Mouse (Mus musculus) heart, postnatal 25 days (tissue): Measurements from ENCODE around the gene 4930544G11Rik. TPM values are rescaled to one million over a fixed set of nuclear protein-coding genes. Genes with fewer than 3 reads are reported as not detected.

Source experiments
- DNase-seq: peaks from one replicate; pipeline ENCODE4 v3.0.0; 2022; ENCODE audit warnings: low spot score
- intact Hi-C: fragments of 180-260 bp; cut with DNase I; formaldehyde crosslinking; loops from one replicate; pipeline ENCODE4 v1.15.1; 2025
- total RNA-seq, 2 experiments: library from RNA; stranded (reverse); gene quantifications; 2 replicates each; pipeline ENCODE4 v1.2.3; 2021

Gene 4930544G11Rik
- total RNA-seq = not detected

DNA sequence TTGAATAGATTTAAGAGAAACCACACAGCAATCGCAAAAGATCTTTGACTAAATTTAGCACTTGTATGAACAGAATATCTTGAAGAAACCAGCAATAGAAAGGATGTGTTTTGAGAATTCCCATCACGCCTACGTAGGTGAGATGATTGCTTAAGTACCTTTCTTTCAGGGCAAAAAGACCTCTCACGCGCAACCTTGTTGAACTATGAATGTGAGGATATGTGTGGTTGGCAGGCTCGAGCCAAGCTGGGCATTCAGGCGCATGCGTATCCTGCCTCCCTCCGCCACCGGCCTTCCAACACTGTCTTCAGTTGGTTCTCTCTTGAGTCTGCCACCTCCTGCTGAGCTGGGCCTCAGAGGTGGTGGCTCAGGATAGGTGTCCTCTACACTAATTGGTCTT, at the start of gene 4930544G11Rik:
Gene 4930544G11Rik, plus strand, starts transcription at position 301 of the 400 bp plus-strand sequence.
- DNase-seq = no peak
- intact Hi-C loops = no loop called here

DNA sequence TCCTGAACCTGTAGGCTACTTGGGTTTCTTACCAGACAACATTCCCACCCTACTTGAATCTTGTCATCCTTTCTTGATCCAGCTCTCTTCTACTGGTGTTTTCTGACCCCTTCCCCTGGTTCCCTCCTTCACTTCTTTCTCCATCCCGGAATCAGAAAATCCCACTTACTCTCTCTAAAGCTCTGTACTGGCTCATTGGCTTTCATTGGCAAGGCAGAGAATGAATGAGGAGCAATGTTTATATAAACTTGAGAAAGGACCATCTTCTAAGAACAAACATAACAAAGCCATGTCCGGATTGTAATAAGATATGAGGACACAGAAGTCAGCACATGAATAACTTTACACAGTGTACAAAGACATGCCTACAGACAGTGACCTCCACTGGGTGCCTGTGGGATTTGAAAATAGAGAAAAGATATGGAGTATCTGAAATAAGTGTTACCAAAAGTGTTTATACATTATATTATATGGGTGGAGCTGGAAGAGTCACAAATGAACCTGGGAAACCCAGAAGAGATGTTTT, 45.7 kb upstream of the 4930544G11Rik start:
- DNase-seq = no peak
- intact Hi-C loops = no loop called here

DNA sequence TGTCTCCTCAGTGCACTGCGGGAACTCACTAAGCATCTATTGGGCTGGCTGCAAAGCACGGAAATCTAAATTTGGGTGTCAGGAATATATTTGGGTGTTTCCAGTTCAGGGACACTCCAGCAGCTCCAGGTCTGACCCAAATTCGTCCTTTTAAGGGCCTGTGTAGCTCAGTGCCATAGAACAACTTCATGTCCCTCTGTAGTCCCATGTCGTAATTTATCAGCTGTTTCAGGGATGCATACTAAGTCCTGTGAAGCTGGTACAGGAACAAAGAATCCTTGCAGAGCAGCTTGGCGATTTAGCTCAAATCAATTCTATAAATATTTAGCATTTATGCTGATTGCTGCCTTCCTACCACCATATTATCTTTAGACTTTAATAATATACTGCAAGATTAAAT, 37.0 kb upstream of the 4930544G11Rik start:
- DNase-seq = no peak
- intact Hi-C loops = no loop called here

DNA sequence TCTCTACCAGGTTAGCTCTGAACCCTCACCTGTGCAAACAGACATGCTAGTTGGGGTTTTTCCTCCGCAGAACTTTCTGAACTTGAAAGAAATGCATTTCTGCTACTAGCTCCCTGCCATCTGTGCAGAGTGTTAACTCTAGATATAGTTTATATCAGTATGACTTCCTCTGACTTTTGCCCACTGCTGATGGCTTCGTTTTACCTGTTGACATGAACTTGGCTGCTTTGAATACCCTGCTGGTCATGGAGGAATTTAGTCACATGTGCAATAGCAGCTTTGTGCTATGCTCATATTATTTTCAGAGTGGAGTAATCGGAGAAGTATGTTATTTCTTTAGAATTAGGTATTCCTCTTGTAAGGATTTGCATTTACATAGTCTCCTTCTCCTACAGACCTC, 30.7 kb upstream of the 4930544G11Rik start:
- no peak for DNase-seq
- intact Hi-C loops = no loop called here

DNA sequence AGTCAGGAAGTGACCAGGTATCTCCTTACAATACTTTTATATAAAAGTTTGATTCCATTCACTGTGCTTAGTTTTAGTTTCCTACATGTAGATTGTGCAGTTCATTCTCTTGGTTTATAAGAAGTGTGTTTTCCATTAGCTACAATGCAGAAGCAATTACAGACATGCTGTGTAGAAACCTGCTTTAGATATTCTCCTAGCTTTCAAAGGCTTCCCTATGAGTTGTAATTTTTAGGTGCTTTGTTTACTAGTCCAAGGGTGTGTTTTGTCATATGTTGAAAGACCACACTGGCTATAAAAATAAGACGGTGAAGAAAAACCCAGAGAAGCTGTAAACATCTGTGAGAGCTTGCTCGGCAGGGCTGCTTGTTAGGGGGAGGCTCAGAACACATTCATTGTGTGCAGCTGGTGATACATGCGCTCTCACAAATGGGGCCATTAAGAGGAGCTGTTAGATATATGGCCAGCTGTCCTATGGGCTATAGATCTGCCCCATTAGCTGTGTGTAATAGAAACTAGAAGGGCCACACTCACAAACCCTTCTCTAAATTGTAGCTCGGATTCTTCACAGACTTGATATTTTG, 28.8 kb upstream of the 4930544G11Rik start:
- intact Hi-C loops = no loop called here
- no peak for DNase-seq

DNA sequence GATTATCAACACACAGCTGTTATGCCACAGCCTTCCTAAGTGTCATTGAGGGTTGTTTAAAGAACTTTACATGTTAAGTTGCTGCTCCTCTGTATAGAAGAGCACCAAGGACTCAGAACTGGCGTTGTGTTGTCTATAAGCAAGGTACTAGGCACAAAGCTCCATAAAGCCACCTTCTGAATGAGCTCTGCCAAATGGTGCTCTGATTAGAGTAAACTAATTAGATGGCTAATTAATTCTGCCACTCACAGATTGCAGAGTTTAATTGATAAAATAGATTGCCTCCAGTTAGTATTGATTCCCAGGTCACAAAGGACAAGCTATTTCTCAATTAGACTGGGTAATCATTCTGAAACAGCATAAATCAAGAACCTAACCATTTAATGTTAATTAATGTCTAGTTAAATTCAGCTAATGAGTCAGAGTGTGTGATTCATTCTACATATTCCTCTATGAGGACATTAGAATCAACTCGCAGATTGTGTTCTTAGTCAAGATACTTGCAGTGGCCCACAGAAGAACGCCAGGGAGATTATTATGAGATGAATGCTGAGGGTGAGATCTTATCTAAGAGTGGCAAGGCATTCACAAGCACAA, 26.6 kb upstream of the 4930544G11Rik start:
- intact Hi-C loops = no loop called here
- DNase-seq = no peak

DNA sequence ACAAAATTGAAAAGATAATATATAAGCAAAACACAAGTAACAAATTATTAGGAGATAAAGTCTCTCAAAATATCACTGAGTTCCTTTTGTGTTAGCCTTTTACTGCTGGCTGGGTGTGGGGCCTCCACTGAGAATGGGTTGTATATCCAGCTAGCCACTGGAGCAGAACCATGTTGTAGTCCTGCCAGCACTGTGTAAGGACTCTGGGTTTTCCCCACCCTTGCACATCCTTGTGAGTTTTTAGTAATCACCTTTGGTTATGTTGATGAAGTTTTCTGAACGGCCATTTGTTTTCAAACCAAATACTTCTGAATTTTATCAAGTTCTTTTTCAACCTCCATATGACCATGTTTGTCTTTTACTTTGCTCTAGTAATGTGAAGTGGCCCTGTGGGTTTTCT, 21.9 kb upstream of the 4930544G11Rik start:
- intact Hi-C loops = no loop called here
- no peak for DNase-seq

DNA sequence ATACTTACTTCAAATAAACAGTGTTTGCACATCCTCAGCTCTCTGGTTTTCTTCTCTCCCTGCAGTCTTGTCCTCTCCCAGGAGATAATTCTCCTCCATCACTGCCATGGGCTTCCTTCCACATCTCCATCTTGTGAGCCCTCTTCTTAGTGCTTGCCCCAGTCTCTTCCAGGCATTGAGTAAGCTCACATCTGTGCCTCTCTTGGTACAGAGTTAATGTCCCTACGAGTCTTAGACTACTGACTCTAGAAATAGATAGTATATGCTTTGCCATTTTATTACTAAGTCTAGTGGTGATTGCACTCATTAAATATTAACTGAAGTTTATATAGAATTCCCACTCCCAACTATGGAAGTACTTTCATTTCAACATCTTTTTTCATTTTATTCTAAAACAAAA, 19.6 kb upstream of the 4930544G11Rik start:
- intact Hi-C loops = no loop called here
- DNase-seq = no peak

DNA sequence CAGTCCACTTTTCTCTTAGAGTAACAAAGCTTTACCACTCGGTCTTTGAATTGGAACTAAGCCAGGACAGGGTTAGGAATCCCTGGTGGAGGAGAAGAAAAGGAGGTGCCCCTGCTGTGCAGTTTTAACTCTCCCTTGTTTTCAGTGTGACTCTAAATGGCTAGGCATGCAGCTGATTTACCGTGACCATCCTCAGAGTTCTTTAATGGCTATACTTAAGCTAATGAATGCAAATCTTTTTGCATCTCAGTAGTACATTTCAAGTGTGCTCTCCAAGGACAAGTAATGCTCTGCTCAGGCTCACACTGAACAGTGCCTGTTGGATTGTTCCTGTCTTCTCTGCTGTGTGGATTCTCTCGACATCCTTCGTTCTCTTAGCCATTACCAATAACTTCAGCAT, 19.2 kb upstream of the 4930544G11Rik start:
- intact Hi-C loops = no loop called here
- DNase-seq = no peak

DNA sequence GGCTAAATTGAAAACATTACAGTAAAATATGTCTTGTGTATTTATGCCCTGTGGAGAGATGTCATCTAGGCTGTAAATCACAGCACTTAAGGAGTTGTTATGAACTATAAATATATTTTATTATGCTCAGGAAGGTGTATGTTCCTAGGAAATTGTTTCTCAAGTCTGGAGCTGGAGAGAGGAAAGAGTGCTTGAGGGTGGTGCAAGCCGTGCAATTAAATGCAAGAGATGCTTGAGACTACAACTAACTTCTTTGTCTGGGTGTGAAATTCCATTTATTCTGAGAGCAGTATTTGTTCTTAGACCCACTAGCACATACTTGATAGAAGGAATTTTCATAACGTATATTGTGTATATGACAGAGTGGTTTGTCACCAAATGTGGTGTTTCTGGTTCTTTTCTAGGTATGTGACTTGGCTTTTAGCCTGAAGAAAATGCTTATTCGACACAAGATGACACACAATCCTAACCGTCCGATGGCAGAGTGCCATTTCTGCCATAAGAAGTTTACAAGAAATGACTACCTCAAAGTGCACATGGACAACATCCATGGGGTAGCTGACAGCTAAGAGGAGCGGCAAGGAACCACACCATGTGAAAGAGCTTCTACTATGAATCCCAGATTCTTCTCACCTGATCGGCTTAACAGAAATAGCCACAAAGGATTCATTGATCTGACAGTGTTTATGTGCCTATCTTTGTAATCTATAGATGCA, 16.7 kb upstream of the 4930544G11Rik start:
- intact Hi-C loops = no loop called here
- DNase-seq = no peak

DNA sequence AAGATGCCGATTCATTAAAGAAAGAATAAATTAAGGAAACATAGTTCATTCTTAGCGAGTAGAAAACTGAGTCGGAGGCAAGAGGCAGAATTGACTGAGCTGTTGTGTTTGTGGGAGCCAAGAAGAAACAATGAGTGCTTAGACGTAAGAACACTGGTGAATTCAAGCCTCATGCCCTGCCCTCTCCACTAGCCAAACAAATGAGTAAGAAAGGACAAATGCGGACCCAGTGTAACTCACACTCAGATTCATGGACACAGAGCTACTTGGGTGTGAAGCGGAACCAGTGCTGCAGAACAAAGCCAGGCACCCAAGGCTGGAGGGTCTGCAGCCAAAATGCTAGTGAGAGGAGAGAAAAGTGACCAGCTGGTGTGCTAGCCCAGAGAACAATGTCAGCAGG, 1.9 kb upstream of the 4930544G11Rik start:
- intact Hi-C loops = no loop called here
- DNase-seq = no peak

DNA sequence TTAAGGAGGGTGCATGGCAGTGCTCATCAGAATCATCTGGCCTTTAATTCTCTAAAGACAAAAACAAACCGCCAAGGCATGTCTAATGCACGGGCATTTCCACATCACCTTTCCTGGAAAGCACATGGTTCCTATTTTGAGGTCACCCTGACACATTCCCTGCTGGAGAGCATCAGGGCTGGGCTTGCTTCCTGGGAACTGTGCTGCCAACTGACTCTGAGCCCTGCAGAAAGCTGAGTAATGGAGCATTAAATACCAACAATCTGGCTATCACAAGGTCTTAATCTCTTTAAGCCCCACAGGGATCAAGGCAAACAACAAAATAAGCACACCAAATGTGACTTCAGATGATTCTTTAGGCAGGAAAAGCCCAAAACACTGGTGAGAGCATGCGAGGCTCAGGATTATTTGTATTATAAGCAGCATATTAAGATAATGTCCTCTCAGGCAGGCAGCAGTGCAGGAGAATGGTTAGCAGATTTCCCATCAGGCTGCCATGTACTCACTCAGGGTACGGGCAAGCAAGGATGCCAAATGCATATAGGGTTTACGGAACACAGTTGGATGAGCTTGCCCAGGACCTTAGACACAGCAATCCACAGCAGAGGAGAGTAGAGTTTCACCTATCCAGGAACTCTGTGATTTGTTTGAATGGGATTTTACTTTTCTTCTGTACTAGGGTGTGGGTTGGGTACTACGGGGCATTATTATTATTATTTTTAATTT, 17.1 kb downstream of the 4930544G11Rik start:
- intact Hi-C loops = no loop called here
- DNase-seq = no peak

DNA sequence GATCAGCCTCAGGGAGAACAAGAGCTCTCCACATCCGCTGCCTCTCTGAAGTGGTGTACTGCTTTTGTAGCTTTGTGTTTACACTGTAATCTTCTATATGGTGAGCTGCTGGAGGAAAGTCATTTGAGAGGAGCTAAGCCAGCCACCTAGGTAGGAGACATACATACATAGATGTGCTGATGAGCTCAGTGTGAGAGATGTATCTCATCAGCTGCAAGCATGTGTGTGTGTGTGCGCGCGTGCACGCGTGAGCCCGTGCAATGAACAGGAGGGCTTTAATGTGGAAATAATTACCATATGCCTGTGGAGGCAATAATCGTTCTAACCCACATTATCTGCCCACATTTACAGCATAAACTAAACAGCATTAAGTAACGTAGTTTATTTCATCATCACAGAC, 18.0 kb downstream of the 4930544G11Rik start:
- intact Hi-C loops = no loop called here
- no peak for DNase-seq

DNA sequence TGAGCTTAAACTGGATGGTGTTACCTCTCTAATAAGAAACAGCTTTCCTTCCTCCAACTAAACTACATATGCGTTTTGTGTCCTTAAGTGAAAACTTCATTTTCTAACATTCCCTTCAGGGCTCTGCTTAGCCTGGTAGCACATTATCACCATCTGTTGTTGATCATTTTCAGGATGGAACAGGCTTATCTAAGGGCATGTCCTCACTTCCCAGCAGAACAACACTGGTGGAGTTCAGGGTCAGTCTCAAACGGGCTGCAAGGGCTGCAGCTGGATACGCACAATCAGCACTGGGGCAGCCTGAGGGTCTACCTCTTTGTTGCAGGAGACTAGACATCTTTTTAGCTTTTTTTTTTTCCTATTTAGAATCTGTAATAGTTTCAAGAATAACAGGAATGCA, 39.7 kb downstream of the 4930544G11Rik start:
- no peak for DNase-seq
- intact Hi-C loops = no loop called here

DNA sequence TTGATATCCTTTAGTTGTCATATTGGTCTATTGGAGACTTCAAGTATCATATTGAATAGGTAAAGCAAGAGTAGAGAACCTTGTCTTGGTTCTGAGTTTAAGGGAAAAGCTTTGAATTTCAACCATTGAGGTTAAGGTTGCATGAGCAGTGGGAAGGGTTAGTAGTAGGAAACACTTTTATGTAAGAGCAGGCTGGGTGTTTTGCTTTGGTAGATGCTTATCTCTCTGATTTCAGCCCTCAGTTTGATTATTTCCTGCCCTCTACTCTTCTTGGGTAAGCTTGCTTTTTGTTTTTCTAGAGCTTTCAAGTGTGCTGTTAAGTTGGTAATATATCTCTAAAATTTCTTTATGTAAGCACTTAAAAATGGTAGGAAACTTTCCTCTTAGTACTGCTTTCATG, 45.9 kb downstream of the 4930544G11Rik start:
- intact Hi-C loops = no loop called here
- no peak for DNase-seq

Other genes with a start within 250 kb of the 4930544G11Rik start
- gene Prdm5, start 173.6 kb upstream of the 4930544G11Rik start, total RNA-seq = 1 to 10 TPM; 7.2 to 7.6 TPM